Mouse (Mus musculus) adipocyte (in vitro differentiated cells): Measurements from ENCODE around the gene Lrfn3.

ENCODE experiments used
- DNase-seq: peaks from one replicate; pipeline ENCODE4 v3.0.0-alpha.2; 2016; ENCODE audit warnings: low spot score

Gene Lrfn3

DNA sequence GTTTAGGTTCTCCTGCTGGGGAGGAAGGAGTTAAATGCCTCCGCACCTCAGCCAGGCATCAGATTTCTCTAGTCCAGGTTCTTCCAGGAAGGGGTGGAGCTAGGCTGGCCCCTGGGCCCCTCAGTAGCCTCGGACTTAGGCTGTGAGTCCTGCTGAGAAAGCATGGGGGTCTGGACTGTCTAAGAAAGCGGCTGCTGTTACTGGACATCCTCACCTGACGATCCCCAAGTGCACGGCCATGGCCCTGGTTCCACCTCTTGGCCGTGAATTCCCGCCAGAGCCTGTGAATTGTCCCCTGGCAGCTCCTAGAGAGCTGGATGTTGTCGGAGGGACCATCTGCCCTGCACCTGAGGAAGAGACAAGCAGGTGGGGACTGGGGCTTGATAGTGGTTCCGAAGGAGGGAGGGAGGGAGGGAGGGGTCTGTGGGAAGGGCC, 47.8 kb downstream of the Lrfn3 start, which contains the start of gene Syne4:
Gene Syne4, plus strand, starts transcription at position 87 of the 435 bp plus-strand sequence.
- no peak for DNase-seq

DNA sequence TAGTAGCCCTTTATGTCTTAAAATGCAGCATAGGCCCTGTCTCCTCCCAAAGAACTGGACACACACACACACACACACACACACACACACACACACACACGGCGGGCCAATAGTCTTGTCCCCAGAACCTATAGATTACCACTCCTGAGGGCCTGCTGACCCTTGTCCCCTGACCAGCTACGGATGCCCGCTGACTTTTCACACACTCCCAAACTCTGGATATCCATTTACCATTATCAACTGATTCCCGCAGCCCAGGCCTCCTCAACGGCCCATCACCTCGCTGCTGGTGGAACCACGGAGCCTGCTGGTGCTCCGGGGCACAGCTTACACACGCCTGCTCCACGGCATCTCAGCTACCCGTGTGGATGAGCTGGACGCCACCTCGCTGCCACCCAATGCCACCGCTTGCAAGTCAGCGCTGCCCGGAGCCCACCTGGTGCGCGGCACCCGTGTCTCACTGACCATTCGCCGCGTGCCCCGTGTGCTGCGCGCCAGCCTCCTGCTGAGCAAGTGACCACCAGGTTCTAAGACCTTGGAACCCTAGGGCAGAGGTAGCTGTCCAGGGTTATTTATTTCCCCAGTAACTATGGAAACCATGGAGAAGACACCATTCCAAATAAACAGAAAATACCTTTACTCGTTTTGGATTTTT, 48.8 kb downstream of the Lrfn3 start:
- DNase-seq, result no peak

DNA sequence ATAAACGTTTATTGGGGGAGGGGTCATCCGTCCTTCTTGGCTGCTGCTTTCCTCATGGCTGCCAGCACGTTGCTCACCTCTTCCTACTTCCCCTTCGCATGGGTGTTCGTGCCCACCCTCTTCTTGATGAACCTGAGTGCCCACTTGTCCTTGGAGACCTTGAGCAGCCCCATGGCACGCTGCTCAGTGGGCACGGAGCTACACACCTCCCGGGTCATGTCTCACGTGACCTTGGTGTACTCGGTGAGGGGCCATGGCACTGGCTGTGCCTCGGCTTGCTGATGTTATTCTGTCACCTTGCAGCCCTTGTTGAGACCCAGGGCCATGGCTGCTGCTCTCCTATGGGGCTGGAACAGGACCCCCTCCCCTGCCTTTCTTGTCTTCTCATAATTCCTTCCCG, 52.4 kb downstream of the Lrfn3 start:
- DNase-seq, result no peak

DNA sequence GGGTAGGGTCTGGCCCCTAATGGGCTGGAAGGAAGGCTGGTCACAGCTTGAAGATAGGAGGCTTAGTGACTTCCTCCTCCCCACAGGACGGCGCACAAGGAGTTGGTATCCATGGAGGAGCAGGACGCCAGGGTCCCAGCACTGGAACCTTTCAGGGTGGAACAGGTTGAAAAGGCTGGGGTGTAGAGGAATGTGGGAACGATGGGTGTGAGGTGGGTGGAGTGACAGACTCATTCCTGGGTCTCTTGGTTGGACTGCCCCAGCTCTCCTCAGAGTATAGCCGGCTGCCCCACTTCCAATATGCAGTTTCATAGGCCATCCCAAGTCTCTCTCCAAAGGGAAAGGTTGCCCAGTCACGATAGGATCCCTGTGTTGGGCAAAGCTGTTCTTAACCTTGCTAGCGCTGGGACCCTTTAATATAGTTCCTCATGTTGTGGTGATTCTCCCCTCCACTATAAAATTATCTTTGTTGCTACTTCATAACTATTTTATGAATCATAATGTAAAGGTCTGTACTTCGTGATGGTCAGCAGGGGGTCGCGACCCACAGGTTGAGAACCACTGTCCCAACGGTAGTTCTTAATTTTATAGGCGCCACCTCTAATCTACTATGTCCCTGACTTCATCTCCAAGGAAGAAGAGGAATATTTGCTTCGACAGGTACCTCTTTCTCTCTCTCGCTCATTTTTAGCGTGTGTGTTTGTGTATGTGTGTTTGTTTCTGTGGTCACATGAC, 53.0 kb downstream of the Lrfn3 start:
- DNase-seq, result no peak

DNA sequence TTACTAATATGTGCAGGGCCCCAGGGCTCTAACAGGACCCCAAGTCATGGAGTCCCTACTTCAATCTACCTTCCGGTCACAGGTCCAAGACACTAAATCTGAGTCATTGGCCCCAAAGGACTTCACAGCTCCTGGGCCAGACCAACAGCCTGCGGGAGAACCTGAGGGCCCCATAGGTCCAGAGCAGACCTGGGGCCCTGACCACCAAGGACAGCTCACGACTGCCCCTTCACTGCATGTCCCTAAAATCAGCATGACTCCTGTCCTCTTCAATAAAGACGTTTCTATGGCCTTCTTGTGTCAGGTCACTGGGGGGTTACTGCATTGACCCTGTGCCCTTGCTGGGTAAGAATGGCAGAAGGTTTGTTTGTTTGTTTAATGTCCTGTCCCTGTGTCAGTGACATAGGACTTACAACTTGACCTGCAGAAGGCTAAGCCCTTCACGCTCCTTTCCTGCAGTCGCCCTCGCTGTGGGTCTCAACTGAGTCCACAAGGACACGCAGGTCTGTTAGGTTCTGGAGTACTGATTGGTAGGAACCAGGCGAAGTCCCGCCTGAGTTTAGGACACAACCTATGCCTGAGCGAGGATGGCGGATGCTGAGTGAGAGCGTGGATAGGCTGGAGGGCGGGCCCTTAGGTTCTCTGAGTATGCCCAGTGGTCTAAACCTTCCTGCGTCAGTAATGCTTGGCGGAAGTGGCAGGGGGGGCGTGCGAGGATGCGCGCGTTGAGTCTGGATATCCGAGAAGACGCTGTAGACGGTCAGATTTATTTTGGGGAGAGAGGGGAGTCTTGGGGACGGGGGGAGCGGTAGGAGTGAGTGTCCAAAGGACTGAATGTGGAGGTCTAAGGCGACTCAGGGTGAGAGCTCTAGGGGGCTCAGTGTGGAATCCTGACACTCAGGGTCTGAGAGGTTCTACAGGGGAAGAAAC, 54.2 kb downstream of the Lrfn3 start, which contains the start of gene Alkbh6:
Gene Alkbh6, plus strand, starts transcription at position 642 of the 930 bp plus-strand sequence.
- DNase-seq, result peak; percentile 93

DNA sequence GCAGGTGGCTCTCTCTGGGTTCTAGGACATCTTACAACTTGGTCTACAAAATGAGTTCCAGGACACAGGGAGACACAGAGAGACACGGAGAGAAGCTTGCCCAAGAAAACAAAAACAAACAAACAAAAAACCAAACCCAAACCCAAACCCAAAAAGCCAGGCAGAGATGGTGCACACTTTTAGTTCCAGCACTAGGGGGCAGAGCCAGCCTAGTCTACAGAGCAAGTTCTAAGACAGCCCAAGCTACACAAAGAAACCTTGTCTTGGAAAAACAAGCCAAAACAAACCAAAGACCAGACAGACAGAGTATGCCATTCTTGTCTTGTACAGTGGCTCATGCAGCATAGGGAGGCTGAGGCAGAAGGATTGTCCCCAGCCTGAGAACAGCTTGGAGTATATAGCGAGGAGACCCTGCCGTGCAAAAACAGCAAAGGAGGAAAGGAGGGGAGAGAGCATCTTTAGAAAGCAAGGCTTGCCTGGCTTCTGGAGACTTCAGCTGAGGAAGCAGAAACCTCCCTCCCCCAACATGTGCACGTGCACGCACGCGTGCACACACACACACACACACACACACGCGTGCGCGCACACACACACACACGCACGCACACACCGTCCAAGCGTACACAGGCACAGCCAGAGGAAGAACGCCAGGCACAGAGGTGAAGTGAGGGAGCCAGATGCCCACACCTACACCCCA, 56.3 kb downstream of the Lrfn3 start:
- DNase-seq, result peak; percentile 59
